Mouse (Mus musculus): Measurements from ENCODE around the gene Plcb1.

Gene Plcb1

GRCm38 (mm10) chr2:134785970-134786855, at the start of gene Plcb1:
TSS of gene Plcb1 (plus strand) at chr2:134786067.
- DNase-seq (ENCODE audit: low read depth): no peak

GRCm38 (mm10) chr2:134755537-134755936, 30.3 kb upstream of the Plcb1 start:
- no peak for DNase-seq (ENCODE audit: low read depth)

GRCm38 (mm10) chr2:134756086-134756485, 29.8 kb upstream of the Plcb1 start:
- no peak for DNase-seq (ENCODE audit: low read depth)

- DNase-seq (ENCODE audit: low read depth): no peak
These were observed 24.8 kb upstream of the Plcb1 start for GRCm38 (mm10) chr2:134761029-134761428.

GRCm38 (mm10) chr2:134763406-134763990, 22.4 kb upstream of the Plcb1 start:
- DNase-seq (ENCODE audit: low read depth): no peak

GRCm38 (mm10) chr2:134764506-134764905, 21.4 kb upstream of the Plcb1 start:
- no peak for DNase-seq (ENCODE audit: low read depth)

GRCm38 (mm10) chr2:134779826-134780225, 6.0 kb upstream of the Plcb1 start:
- DNase-seq (ENCODE audit: low read depth): no peak

GRCm38 (mm10) chr2:134780316-134780715, 5.6 kb upstream of the Plcb1 start:
- no peak for DNase-seq (ENCODE audit: low read depth)

- DNase-seq (ENCODE audit: low read depth): no peak
These were observed 986 bp downstream of the Plcb1 start for GRCm38 (mm10) chr2:134786856-134787250.

DNA sequence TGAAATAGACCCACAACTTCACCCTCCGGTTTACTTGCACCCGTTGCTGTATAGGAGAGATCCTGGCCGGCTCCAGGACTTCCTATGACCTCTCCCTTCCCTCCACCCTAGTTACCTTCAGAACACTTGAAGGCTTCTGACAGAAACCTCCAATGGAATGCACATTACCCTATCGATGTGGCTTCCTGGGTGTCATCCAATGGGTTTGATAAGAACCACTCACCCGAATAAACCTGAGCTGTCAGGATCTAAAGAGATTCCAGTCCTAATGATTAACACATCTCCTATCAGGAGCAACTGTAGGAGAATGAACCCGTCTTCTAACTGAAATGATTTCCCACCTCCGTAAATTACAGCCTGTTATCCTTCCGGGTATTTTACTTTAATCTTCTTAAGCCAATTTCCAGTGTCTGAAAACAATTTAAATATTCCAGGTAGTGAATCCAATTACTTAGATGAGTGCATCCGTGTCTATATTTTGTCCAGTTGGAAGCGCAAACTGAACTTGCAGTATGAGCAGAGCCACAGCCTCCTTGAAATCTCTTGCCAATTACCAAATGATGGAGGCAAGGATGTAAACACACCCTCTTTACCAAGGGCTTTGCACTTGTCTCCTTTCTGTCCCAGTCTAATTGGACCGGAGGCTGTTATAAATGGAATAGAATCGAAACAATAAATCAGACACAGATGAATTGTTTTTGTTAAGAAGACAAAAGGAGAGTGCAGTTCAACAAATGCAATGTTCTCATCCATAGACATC, 1.6 kb downstream of the Plcb1 start:
- no peak for DNase-seq (ENCODE audit: low read depth)

GRCm38 (mm10) chr2:134792926-134793325, 7.1 kb downstream of the Plcb1 start:
- no peak for DNase-seq (ENCODE audit: low read depth)

DNA sequence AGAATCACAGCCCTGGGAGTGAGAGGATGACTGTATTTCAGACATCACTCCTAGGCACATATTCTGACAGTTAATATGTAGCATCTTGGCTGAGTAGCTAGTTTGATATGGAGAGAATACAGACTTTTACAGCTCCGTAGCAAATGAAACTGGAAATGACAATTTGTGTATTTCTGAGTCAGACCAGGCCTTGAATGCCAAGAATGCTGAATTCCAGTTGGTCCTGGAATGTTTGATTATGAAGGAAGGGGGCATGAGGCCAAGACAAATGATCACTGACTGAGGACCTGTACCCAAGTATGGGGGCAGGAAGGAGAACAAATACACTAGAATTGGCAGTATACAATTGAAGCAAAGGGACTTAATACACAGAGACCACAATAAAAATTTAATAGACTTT, 14.4 kb downstream of the Plcb1 start:
- DNase-seq (ENCODE audit: low read depth): no peak

GRCm38 (mm10) chr2:134816383-134816782, 30.5 kb downstream of the Plcb1 start:
- no peak for DNase-seq (ENCODE audit: low read depth)

- no peak for DNase-seq (ENCODE audit: low read depth)
These were observed 31.4 kb downstream of the Plcb1 start for GRCm38 (mm10) chr2:134817058-134817840.

- DNase-seq (ENCODE audit: low read depth): no peak
These were observed 35.3 kb downstream of the Plcb1 start for GRCm38 (mm10) chr2:134821176-134821575.

DNA sequence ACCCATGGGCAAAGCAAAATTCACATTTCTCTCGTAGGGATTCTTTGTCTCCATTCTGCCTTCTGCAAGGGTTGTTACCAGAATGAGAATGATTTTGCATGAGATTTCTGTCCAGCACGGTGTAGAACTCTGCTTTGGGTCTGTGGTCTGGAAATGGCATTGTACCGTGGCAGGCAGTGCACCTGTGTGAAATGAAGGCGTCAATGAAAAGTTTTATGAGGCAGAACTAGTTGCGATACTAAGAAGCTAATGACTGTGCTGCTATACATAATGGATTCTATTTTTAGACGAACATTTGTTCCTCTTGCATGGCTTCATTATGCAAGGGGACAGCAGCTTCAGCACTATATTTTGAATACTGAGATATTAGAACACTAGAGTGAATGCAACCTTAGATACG, 39.8 kb downstream of the Plcb1 start:
- DNase-seq (ENCODE audit: low read depth): no peak

- no peak for DNase-seq (ENCODE audit: low read depth)
These were observed 40.5 kb downstream of the Plcb1 start for GRCm38 (mm10) chr2:134826111-134827005.

DNA sequence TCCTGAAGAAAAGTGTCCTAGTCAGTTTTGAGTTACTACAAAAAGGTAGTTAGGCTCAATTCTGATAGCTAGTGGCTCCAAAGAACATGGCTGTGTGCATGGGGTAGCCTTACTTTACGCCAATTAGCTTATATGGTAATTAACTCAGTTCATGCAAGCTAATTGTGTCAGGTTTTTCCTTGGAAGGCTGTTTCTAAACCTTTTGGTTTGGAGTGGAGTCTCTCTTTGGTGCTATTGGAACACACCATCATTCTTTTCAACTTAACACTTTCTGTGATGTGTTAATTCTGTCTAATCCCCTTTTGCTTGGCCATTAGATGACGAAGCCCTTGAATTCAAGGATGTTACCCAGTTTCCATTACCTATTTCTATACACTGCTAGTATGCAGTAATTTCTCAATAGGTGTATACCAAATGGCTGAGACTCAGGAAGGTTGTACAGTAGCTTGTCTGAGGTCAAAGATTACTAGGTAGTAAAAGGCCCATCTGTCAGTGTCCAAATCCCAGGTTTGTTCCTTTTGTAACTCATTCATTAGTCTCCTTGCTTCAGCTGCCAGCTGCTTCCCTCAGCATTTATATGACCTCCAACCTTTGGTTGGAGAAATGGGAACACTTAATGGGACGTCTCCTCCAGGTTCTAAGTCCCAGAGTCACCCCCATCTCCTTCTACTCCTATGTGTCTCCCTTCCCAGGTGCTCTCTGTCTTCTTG, 42.1 kb downstream of the Plcb1 start:
- DNase-seq (ENCODE audit: low read depth): no peak

DNA sequence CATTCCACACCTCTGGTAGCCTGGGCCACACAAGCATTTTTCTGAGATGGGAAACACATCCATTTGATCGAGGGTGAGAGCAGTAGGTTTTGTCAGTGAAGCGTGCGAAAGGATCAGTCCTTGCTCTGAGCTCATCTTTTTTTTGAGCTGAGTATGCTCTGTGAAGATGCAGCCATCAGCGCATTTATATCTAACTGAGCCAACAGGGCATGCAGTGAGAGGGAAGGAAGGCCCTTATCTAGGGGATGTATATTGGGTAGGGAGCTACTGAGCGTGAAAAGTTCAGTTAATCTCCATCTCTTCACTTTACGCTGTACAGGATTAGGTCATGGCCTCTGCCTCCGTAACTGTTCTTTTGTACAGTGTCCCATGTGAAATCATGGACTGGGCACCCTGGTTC, 46.0 kb downstream of the Plcb1 start:
- DNase-seq (ENCODE audit: low read depth): no peak

DNA sequence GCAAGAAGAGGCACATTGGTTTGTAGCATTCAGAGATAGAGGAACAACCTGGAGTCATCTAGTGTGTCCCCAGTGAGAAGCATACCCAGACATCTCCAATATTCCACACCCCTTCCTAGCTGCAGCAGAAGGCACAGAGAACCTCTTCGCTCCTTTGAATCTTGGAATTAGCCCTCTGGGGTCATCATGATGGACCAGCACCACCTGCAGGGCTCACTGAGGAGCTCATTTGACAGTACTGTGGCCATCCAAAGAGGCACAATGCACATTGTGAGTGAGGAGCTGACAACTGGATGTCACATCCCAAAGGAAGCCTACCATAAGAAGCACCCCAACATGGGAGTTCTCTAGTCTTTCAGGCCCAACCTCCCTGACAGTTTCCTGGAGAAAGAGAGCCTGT, 50.2 kb downstream of the Plcb1 start:
- DNase-seq (ENCODE audit: low read depth): no peak

All from c-Kit-positive CD71-positive TER-119-negative erythroid progenitor cells, embryonic 14.5 days (primary cell).